Mouse (Mus musculus) ES-Bruce4 (cell line): ENCODE data around the gene Tra2a.

Experiments used
- CTCF ChIP-seq: IDR thresholded peaks from one replicate; pipeline ENCODE4 v1.8.1; 2011; ENCODE audit warnings: low read depth, low read length
- POLR2A ChIP-seq: IDR thresholded peaks from one replicate; pipeline ENCODE4 v1.8.1; 2011; ENCODE audit warnings: low read length; ENCODE audit not compliant: insufficient read depth

GRCm38 (mm10) chr6:49263847-49264243, at the start of gene Tra2a:
- peak; percentile 96 for TF ChIP-seq POLR2A
- no peak for TF ChIP-seq CTCF
